Mouse (Mus musculus) hematopoietic stem cell, adult 5-6 weeks (primary cell): ENCODE measurements around the gene Tmem131. TPM values are rescaled to one million over a fixed set of nuclear protein-coding genes. Genes with fewer than 3 reads are reported as not detected.
"Not testable (repeated sequence)": the region's sequence is repeated elsewhere in the genome, so short reads cannot be mapped to it uniquely, and the experiment has no call there.

Experiments used
- ATAC-seq, 2 experiments: fragments of 125-278 bp in 1 of 2; replicated peaks in 1 of 2; 2 replicates each; pipeline ENCODE4 v1.8.0; 2016 to 2017; ENCODE audit warnings: inconsistent platforms in 2 of 2, mild to moderate bottlenecking in 2 of 2, moderate number of reproducible peaks in 2 of 2, low read depth in 1 of 2, moderate TSS enrichment in 1 of 2; ENCODE audit not compliant: low FRiP score in 2 of 2, poor library complexity in 2 of 2, severe bottlenecking in 2 of 2, insufficient read depth in 1 of 2, low TSS enrichment in 1 of 2
- total RNA-seq: library from RNA; stranded (forward); fragments of 172-1452, 232-1000 nt; gene quantifications from 2 replicates; pipeline ENCODE4 v1.2.3, GENCODE M21; 2017

Gene Tmem131
- total RNA-seq, 1 experiment from 2014 or later: 19.0 TPM

DNA sequence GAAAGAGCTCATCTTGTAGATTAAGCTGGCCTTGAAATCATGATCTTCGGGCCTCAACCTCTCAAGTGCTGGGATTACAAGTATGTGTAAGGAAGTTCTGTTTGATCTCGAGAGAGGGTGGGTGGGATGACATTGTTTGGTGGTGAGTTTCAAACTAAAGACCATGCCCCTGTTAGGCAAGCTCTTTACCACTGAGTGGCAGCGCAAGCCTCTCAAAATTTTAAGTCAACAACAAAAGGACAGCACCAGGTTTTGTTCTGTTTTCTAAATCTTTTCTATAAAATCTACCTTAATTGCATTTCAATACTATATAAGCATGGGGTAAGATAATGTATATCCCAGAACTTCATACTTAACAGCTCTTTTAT, 39.4 kb downstream of the Tmem131 start:
- 0 out of 4 replicates have a peak, but pooled peaks of 1 of the 2 experiments have one; percentile 45 for ATAC-seq

- no peak for ATAC-seq
These were observed 39.9 kb downstream of the Tmem131 start for GRCm38 (mm10) chr1:36903376-36904083.

- ATAC-seq: no peak
These were observed 40.7 kb downstream of the Tmem131 start for GRCm38 (mm10) chr1:36902533-36903315.

GRCm38 (mm10) chr1:36899622-36900021, 43.8 kb downstream of the Tmem131 start:
- no peak for ATAC-seq

DNA sequence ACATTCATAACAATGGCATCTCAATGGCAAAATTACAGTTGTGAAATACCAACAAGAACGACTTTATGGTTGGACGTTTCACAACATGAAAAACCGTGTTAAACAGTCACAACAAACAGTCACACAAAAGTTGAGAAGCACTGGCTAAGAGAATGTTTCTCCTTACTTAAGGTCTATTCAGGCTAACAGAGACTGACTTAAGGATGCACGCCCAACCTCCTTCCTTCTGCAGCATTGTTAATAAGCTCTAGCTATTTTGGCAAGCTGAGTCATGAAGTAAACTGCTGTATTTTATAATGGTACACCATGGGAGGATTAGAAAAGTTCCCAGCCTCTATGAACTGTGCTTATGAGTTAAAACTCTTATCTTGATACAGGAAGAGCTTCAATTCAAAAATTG, 47.0 kb downstream of the Tmem131 start:
- ATAC-seq: no peak

GRCm38 (mm10) chr1:36895452-36895851, 48.0 kb downstream of the Tmem131 start:
- no peak for ATAC-seq

DNA sequence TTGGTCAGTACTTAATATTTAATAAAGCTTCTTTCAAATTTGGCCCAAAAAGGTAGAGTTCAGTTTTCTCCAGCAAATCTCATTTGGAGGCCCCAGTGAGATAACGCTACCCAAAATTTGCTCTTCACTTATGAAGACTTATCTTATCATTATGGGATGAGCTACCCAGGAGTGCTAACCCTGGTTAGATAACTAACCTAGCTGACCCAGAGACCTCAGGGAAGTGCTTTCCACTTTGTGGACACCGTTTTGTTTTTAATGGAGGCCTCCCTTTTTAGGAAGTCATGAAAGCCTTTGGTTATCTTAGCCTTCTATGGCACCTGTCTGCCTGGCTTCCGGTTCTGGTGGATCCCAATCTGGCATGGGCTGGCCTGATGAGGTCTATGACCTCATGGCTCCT, 49.3 kb downstream of the Tmem131 start:
- ATAC-seq: no peak

- not testable (repeated sequence) for ATAC-seq
These were observed 49.7 kb downstream of the Tmem131 start for GRCm38 (mm10) chr1:36893720-36894119.

DNA sequence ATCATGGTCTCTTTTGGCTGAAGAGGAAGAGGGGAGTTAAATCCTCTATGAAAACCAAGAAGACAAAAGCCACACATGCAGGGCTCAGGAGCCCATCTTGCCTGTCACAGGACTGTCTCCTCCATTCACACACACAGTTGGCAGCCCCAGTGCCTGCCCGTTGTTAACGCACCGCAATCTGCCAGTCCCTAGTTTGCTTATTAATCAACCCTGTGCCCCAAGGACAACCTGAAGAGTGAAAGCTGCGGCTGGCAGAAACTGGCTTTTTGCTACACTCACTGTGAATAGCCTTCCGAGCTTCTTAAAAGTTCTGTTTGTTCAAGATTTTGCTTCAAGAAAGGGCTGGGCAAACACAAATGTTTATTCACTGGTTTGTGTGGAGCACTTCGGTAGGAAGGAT, 50.3 kb downstream of the Tmem131 start:
- no peak for ATAC-seq

DNA sequence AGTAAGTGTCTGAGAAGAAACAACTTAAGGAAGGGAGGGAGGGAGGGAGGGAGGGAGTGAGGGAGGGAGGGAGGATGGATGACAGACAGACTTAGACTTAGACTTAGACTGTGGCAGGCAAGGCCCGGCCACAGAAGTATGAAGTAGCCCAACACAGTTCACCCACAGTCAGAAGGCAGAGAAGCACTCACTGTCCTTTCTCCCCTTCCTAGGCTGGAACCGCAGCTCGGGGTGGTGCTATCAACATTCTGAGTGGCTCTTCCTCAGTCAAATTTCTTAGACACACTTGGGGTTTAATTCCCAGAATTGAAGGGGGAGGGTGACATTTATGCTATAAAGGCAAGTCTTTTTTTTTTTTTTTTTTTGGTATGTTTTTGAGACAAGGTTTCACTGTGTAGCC, 51.0 kb downstream of the Tmem131 start:
- no peak for ATAC-seq

- ATAC-seq: no peak
These were observed 54.5 kb downstream of the Tmem131 start for GRCm38 (mm10) chr1:36889016-36889415.

GRCm38 (mm10) chr1:36887172-36887571, 56.3 kb downstream of the Tmem131 start:
- ATAC-seq: no peak

DNA sequence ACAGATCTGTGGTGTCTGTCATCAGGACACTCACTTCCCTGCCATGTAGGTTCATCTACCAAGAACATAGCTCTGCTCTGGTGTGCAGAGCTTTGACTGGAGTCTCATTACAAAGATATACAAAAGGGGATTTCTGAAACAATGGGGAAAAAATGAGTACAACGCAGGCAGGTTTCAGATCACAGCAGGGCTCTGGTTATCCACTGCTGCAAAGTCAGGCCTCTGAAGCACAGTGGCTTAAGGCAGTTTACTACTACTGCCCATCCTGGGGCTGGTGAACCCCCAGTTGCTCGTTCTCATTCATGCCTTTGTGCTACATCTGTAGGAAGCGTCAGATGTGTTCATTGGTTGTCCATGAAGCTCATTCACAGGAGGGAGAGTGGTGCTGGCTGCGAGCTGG, 57.0 kb downstream of the Tmem131 start:
- no peak for ATAC-seq

GRCm38 (mm10) chr1:36884536-36884935, 58.9 kb downstream of the Tmem131 start:
- ATAC-seq: no peak; a peak in 1 of 4 replicates

DNA sequence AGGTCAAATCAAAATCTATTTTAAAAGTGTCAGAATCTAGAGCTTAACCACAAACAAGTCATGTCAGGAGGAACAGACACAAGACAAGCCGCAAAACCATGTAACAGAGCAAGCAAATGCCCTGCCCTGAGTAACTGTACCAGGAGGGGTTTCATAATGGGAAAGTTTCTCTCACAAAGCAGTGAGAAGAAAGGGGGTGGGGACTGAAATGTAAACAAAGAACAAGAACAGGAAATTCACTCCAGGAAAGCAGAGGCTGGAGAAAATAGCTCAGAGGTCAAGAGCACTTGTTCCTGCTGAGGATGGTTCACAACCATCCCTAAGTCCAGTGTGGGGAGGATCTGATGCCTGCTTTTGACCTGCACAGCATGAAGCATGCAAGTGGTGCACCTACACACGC, 59.7 kb downstream of the Tmem131 start:
- peak in 1 of 2 experiments; percentile 47; a peak in 2 of 4 replicates for ATAC-seq

DNA sequence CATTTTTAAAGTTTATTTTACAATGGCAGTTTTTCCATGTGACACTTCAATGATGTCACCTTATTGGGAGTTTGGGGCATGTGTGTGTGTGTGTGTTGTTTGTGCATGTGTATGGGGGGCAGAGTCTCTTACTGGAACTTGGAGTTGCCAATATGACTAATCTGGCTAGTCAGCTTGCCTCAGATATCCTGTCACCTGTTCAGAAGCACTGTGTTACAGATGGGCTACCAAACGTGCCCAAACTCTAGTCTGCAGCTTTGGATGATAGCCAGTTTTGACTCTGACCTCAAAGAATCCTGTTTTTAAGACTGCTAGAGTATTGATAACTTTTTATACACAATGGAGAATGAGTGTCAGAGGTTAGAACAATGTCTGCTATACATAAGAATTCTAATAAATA, 64.3 kb downstream of the Tmem131 start:
- ATAC-seq: no peak

- ATAC-seq: no peak
These were observed 66.3 kb downstream of the Tmem131 start for GRCm38 (mm10) chr1:36877126-36877525.

GRCm38 (mm10) chr1:36874874-36875561, 68.4 kb downstream of the Tmem131 start:
- ATAC-seq: peak; percentile 75 to 92
